Mouse (Mus musculus): Measurements from ENCODE around the gene Popdc3.
"Not testable (repeated sequence)": the region's sequence is repeated elsewhere in the genome, so short reads cannot be mapped to it uniquely, and the experiment has no call there.

Popdc3 gene

DNA sequence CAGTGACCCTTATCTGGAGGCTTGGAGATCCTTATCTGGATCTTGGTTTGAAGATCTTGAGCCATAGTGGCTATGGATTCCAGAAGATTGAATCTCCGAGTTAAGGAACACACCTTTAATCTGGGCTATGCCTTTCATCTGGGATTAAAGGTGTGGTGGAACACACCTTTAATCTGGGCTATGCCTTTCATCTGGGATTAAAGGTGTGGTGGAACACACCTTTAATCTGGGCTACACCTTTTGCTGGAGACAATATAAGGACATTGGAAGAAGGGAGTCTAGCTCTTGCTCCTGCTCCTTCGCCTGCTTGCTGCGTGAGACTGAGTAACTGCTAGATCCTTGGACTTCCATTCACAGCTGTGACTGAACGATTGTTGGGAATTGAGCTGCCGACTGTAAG is at the start of gene Popdc3:
Popdc3 (plus strand) TSS at position 301 of the 400 bp plus-strand sequence.
- DNase-seq (ENCODE audit: low spot score in 2 of 2), result not testable (repeated sequence)

DNA sequence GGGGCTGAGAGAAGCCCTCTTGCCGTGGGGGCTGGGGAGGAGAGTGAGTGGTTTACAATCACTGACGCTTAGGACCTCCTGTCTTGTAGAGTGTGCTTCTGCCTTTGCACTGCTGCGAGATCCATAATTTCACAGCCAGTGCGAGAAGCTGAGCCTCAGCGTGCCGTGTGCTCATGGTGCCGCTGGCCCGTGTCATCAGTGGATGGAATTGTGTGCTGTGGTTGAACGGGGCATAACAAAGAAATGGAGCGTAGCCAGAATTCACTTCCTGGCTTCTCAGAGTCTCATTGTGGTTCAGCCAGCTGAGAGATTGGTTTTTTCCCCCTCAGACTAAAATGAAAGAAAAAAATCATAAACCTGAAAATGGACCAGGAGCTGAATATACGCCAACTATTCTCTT is 48.8 kb upstream of the Popdc3 start:
- DNase-seq (ENCODE audit: low spot score in 2 of 2), result peak; percentile 14

DNA sequence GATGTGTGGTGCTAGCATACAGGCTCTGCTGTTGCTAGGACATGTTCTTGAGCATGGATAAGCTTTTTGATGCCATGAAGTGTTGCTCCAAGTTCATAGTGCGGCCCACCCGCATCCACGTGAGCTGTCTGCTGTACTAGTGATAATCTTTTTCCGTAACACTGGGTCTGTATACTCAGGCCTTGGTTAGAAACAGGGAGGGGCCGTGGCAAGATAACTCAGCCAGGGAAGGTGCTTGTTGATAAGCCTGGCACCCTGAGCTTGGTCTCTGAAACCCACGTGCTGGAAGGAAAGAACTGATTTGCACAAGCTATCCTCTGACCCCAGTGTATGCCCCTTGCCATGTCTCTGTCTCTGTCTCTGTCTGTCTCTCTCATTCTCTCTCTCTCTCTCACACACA is 47.9 kb upstream of the Popdc3 start:
- peak; percentile 11 to 13 for DNase-seq (ENCODE audit: low spot score in 2 of 2)

DNA sequence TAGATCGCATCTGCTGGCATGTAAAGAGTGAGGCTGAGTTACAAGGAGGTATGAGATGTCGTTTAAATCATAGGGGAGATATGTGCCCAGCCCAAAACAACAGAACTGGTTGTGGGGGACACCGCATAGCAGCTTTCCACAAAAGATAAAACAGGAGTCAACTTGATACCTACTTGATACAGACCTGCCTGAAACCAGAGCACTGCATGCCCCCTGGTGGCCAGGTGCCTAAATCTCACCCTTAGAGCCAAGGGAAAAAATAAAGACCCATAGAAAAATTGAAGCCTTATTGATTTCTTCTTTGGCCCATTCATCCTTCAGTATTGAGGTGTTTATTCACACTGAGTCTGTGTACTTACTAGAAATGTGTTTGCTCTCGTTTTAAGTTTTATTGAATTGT is 45.5 kb upstream of the Popdc3 start:
- DNase-seq (ENCODE audit: low spot score in 2 of 2), result peak; percentile 42 to 55

DNA sequence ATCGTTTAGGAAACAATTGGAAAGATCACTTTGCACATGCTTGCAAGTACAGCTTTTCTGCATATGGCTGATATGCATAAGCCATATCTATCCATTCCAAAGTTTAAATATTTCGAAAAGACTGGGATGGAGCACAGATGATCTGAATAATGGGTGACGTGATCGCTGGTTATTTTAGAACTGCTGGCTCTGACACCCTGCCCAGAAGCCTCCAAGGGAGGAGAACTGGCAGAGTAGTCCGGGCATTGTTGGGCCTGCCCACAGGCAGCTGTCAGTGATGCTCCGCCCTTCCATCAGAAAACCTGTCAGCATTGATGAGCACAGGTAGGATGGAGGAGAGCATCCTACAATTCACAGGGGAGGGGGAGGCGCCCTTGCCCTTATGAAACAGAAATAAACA is 41.1 kb upstream of the Popdc3 start:
- DNase-seq (ENCODE audit: low spot score in 2 of 2), result no peak

DNA sequence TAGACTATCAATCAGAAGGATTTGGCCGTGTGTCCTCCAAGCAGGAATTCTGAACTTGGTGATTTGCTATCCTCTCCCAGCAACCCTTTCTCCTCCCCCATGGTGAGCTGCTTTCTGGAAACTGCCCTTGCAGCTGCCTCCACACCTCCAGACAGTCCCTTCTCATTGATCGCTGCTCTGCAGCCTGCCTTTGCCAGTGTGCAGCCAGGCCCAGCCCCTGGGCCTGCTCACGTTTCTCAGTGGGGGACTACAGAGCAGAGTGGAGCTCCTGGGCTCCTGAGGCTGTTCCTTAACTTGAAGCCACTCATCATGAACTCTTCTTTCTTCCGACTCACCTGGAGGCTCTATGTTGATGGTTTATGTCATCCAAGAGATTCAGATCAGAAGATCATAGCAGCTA is 38.0 kb upstream of the Popdc3 start:
- DNase-seq (ENCODE audit: low spot score in 2 of 2), result no peak

DNA sequence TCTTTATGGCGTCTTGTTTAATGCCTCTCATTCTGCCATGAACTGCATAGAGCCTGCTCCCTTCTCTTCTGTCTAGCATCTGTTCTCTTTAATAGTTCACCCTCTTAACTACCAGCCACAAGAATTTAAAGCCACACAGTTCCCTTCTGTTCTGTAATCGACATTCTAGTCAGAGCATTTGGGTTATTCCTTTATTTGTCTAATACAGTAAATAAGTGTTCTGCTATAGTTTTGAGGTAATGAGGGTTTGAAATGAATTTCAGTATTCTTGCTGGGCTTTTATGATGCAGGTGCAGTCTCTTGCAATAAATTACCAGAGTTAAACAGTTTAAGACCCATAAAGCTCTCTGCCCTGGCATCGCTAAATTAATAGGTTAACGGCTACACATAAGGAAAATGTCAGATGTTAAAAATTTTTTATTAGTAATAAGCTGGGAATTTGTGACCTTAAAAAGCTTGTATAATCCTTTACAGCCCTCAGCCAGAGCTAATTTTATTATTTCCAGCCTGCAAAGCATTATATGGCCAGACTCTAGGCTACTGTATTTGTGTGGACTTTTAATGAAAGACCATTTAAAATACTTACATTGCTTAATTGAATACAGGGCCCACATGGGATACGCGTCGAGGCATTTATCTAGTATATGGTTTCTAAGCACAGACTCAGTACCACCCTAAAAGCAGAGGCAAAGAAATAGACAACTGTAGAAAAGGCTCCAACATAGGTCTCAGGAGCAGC is 37.3 kb upstream of the Popdc3 start:
- DNase-seq (ENCODE audit: low spot score in 2 of 2), result no peak

DNA sequence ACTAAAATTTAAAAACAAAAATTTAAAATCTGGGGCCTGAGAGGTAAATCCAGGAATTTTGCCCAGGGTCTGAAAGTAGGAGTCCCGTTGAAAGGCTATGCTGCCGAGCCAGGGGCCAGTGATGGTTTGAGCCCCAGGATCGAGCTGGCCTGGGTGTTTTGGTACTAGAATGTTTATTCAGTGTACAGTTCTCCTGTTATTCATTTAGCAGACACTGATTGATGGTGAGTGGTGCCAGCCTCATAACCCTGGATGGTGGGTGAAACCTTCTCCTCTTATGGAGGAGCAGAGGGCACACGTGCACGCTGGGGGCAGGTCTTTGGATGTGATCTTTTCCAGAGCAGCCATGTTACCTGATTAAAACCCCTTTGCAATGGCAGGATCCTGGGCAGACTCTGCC is 35.5 kb upstream of the Popdc3 start:
- DNase-seq (ENCODE audit: low spot score in 2 of 2), result no peak

DNA sequence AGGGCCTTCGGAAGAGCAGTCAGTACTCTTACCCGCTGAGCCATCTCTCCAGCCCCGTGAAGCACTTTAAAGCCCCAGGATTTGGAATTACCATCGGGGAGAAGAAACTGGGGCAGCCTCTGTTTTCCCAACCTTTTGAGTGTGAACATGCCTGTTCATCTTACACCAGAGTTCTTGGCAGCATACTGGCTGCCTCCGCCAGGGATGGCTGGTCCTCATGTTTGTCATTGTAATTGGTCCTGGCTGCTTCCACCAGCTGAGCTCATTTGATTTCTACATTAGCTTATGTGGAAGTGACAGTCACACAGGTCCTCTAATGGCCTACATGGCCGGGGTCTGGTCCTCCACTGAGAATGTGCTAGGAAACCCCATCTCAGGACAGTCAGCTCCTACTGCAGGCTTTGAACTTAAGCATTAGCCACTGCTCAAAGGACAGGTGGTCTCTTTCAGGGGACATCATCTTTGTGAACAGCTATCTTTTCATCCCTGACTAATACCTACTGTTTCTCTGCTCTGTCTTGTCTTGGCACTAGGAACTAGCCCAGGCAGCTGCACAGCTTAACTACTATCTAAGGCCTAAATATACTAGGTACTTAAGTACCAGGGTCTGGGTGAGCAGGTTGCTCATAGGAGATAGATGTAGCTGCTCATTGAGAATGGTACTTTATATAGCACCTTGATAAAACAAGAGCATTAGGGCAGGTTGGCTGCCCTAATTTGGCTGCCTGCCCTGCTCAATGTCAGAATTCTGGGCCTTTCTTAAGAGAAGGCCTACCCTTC is 33.7 kb upstream of the Popdc3 start:
- DNase-seq (ENCODE audit: low spot score in 2 of 2), result no peak

DNA sequence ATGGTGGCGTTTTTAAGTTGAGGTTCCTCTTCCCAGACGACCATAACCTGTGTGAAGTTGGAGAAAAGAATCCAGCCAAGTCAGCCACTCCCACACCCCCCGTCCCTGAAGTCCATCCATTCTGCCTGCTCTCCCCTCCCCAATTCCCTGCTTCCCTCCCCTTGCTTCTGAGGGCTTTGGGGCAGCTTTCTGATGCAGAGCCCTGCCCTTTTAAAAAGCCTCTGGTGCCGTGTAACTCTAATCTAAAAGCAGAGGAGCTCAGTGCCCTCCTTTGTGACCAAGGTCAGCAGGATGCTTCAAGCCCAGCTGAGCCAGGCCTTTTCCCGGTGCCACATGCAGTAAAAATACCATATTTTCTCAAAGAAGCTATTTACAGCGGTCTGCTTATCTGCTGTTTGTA is 31.1 kb upstream of the Popdc3 start:
- DNase-seq (ENCODE audit: low spot score in 2 of 2), result no peak

DNA sequence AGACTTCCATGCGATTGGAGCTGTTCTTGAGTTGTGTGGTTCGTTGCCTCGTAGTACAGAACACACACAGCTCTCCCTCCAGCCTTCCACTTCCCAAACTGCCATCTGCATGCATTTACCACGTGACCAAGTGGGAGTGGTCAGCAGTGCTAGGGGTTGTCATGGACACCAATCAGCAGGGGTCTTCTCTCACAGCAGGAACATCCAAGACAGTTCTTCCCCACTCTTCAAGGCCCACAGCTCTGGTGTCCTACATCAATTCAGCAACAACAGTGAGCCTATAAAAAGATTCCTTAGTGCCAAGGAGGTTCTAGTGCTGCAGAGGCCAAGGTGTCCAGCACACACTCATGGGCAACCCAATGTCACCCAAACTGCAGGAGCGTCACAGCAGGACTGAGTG is 26.8 kb upstream of the Popdc3 start:
- no peak for DNase-seq (ENCODE audit: low spot score in 2 of 2)

DNA sequence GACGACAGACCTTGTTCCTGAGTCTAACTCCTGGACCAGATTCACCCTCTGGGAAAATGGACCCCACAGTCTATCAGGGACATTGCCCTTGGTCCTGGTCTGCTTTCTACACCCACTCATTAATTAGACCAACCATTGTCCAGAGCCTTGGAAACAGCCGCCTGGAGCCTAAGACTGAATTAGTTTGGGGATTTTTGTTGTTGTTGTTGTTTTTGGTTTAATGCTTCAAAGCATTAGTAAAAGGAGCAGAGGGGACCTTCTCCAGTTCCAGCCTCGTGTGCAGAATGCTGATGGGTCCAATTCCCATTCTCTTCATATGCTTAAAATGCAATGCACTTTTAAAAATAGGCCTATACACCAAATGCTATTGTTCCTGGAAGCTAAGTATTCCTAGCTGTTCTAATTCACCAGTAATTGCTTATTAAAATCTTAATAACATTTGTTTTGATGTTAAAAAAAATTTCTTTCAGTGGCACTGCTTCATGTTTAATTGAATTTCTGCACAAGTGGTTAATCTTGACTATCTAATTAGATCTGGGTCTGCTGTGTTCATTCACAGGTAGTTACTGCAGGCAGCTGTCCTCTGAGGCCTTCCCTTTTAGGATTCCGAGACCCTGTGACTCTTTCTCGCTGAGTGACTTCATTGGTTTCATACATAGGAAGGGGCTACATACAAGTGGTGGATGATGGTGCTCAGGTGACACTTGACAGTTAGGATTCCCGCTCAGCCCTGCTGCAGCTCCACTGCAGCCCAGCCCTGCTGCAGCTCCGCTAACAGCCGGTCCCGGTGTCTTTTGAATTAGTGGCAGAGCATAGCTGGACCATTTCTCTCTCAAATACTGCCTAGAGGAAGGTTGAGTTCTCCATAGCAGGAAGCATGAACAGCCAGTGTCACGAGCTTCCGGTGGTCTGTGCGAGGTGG is 25.9 kb upstream of the Popdc3 start:
- DNase-seq (ENCODE audit: low spot score in 2 of 2), result no peak

DNA sequence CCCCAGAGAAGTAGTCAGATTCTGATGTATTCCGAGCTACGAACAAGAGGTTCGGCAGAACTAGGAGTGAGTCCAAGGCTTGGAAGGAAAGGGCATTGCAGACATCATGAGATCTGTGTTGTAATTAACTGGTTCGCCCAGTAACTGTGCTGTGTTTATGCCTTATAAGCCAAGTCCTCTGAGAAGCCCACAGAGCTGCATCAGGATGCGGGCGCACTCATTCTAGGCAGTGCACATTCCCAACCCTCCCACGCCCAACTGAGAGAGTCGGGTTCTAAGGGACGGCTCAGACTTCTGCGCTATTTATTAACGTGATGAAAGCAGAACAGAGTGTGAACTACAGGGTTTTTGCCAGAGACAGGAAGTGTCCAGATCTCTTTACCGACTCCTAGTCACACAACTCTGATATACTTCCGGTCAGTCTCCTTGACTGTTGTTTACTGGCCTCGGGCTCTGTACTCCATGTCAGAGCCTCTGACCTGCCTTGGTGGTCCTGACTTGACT is 23.3 kb upstream of the Popdc3 start:
- no peak for DNase-seq (ENCODE audit: low spot score in 2 of 2)

DNA sequence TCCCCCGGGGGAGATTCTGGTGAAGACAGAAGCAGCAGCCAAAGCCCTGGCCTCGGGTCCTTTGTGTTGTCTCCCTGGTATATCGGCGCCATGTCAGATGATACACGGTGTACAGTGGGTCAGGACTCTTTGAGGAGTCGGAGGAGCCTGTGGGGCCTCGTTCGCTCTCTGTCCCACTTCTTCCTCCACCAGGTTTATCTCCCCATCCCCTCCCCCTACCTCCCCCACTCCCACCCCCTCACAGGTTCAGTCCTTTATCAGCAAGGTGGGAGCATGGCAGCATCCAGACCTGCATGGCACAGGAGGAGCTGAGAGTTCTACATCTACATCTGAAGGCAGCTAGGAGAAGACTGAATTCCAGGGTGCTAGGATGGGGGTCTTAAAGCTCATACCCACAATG is 12.0 kb upstream of the Popdc3 start:
- DNase-seq (ENCODE audit: low spot score in 2 of 2), result no peak

DNA sequence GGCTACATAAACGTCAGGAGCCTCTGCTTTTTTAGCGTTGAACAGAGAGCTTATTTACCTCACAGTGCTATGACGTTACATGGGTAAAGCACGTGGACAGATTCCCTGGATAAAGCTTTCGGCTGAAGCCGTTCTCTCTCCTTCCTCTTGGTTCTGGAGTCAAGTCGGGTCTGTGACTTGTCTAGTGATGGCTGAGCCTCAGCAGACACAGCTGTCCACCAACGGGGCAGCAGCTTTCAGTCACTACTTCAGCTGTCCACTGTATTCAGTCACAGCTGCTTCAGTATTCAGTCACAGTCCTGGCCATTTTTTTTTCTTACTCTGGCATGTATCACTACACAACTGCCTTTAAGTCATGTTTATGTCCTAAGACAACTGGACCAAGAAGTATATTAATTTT is 4.0 kb upstream of the Popdc3 start:
- no peak for DNase-seq (ENCODE audit: low spot score in 2 of 2)

DNA sequence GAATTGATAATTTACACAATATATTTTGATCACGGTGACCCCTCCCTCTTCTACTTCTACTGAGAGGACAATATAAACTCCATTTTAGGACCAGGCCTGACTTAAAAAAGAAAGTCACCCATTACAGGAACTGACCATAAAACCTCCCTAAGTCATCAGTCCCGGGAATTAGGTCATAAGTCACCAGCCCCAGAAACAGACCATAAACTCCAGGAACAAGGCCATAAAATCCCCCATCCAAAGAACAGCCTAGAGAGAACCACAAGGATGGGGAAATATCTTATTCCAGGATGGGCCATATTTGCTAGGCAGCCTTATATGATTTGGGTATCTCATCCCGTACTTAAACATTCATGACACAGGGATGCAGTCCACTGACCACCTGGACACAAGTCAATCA is 3.6 kb upstream of the Popdc3 start:
- no peak for DNase-seq (ENCODE audit: low spot score in 2 of 2)

DNA sequence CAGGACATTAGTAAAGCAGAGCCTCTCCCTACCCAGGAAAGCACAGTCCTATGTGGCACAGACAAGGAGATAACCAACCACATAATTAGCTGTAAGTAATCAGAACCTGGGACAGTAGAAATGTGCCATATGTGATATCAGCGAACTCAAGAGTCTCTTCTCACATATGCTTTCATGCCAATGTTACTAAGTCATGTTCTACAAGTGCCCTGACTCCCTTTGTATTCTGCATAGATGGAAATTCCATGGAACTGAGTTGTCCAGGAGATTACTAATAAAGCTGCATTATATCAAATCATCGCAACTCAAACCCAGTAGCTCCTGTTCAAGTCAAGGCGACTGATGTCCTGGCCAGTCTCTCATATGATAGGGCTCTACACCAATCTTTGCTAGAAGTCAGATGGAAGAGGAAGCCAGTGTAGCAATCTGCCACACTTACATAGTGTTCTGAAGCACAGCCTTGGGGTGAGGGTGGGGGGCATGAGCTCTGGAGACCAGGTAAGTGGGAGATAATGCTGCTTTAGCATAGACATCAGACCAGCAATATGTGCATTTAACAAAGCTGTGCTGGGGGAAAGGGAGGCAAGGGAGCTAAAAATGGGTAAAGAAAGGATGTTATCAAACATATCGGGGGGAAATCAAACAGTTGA is 2.9 kb downstream of the Popdc3 start:
- DNase-seq (ENCODE audit: low spot score in 2 of 2), result no peak

DNA sequence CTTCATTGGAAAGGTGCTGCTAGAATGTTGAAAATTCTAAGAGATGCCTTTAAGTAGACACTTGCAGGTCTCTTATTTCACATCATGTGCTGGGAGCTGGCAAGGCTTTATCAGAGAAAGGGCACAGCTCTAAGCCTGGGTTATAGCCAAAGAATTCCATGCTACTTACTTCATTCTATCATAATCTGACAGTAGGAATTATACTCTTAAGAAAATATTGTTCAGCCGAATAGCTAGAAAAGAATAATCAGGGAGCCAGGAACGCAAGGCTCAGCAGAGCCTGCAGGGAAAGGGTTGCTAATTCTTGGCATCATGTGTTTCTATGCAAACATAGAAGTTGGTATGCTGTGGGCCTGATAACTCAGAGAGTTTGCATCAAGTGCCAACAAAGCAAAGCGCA is 3.4 kb downstream of the Popdc3 start:
- no peak for DNase-seq (ENCODE audit: low spot score in 2 of 2)

DNA sequence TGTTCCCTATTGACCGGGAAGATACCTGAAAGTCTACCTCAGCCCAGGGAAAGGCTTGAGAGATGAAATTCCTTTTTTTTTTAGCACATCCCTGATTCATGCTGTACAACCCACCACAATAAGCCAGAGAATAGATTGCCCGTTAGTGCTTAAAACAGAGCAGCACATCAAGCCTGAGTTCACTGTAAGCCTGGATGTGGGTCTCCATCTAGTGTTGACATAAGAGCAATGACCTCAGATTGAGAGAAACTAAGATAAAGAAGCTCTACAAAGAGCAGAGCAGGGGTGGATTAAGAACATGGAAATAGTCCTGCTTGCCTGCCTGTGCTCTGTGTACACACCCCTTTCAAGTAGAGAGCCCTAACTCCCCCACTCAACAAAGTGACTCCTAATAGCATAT is 7.6 kb downstream of the Popdc3 start:
- DNase-seq (ENCODE audit: low spot score in 2 of 2), result no peak

DNA sequence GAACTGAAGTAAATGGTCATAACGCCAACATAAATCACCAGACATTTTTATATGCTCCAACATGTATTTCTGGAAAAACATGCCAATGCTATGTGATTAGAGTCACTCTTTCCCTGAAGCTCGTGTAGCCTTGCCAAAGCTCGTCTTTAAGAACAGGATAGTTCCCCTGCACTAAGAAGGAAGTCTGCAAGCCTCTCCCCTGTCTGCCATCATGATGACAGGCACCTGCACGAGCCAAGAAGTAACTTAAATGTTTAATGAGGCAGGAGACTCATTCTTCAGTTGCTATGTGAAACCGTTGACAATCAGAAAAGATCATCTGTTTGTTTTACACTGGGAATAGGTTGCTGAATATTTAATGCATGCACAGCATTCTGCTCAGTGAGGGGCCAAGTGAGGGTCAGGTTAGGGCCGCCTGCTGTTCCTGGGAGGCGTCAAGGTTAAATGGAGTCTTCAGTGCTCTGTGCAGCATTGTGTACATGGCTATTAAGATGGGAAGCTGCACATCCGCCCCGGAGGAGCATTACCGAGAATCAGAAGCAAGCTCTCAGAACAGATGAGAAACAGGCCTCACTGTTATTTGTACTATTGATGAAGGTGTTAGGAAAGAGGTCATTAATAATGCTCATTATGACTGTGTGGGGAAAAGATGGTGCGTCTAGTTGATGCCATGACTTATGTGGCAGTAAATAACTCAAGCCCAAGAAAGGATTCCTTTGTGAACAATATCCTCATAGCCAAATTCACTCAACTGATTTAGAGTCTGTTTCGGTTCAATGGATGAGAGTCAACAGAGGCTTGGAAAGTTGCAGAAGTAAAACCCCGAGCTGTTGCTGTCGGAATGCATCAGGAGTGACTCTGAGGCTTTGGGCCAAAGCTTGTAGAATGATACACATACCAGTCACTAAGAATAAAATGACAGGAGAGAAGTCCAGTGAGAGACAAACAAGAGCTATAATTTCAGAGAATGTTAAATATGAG is 15.7 kb downstream of the Popdc3 start:
- no peak for DNase-seq (ENCODE audit: low spot score in 2 of 2)

Measured in spleen, postnatal 36 days (tissue).